Mouse (Mus musculus) heart, adult 2 months (tissue): ENCODE measurements around the gene Nfam1.

Experiments used
- CTCF ChIP-seq: fragments of 200-600 bp; IDR thresholded peaks from 2 replicates; pipeline ENCODE4 v1.8.1; 2022; ENCODE audit warnings: antibody characterized with exemption, mild to moderate bottlenecking, moderate library complexity
- EP300 ChIP-seq: fragments of 200-500 bp; IDR thresholded peaks from 2 replicates; pipeline ENCODE4 v1.6.1; 2011; ENCODE audit warnings: low read depth, low read length, control low read depth; ENCODE audit not compliant: insufficient read depth
- POLR2A ChIP-seq: fragments of 200-500 bp; IDR thresholded peaks from 2 replicates; pipeline ENCODE4 v1.6.1; 2011; ENCODE audit warnings: mild to moderate bottlenecking, low read depth, low read length, control low read depth; ENCODE audit not compliant: insufficient read depth

- no peak for TF ChIP-seq CTCF
- TF ChIP-seq EP300: no peak
- no peak for TF ChIP-seq POLR2A
Observed at GRCm38 (mm10) chr15:82974471-82974870, 58.6 kb downstream of the Nfam1 start.
